Mouse (Mus musculus) NIH3T3 (cell line): Measurements from ENCODE around the gene Cdc6.
A peak's percentile ranks its signal among the peaks of the same experiment; 100 is the strongest.

ENCODE experiments used
- DNase-seq: peaks from one replicate; pipeline ENCODE4 v3.0.0-alpha.2; 2012; ENCODE audit warnings: low read depth

The Cdc6 gene

GRCm38 (mm10) chr11:98943741-98944461 lies 36.3 kb downstream of the Cdc6 start:
- DNase-seq: peak; percentile 73

- no peak for DNase-seq
Measured at GRCm38 (mm10) chr11:98944897-98945604, 37.5 kb downstream of the Cdc6 start.

GRCm38 (mm10) chr11:98945605-98945977 lies 38.0 kb downstream of the Cdc6 start:
- DNase-seq: no peak

- peak; percentile 66 for DNase-seq
Measured at GRCm38 (mm10) chr11:98947969-98948569, 40.5 kb downstream of the Cdc6 start.

GRCm38 (mm10) chr11:98949242-98949957 lies 41.8 kb downstream of the Cdc6 start:
- no peak for DNase-seq

- DNase-seq: no peak
Measured at GRCm38 (mm10) chr11:98949958-98950460, 42.4 kb downstream of the Cdc6 start.

- no peak for DNase-seq
Measured at GRCm38 (mm10) chr11:98950484-98950883, 42.9 kb downstream of the Cdc6 start.

GRCm38 (mm10) chr11:98951026-98951906 lies 43.7 kb downstream of the Cdc6 start:
- peak; percentile 99 for DNase-seq

- no peak for DNase-seq
Measured at GRCm38 (mm10) chr11:98952111-98952510, 44.5 kb downstream of the Cdc6 start.

GRCm38 (mm10) chr11:98952736-98953135 lies 45.1 kb downstream of the Cdc6 start:
- DNase-seq: no peak

GRCm38 (mm10) chr11:98953361-98953760 lies 45.8 kb downstream of the Cdc6 start:
- no peak for DNase-seq

- no peak for DNase-seq
Measured at GRCm38 (mm10) chr11:98953835-98954320, 46.3 kb downstream of the Cdc6 start.

GRCm38 (mm10) chr11:98954373-98954772 lies 46.8 kb downstream of the Cdc6 start:
- peak; percentile 86 for DNase-seq

GRCm38 (mm10) chr11:98954801-98955706 lies 47.5 kb downstream of the Cdc6 start:
- DNase-seq: no peak

GRCm38 (mm10) chr11:98955707-98956235 lies 48.2 kb downstream of the Cdc6 start:
- no peak for DNase-seq

GRCm38 (mm10) chr11:98956340-98956739 lies 48.7 kb downstream of the Cdc6 start:
- DNase-seq: no peak

- peak; percentile 80 for DNase-seq
Measured at GRCm38 (mm10) chr11:98959437-98960312, 52.1 kb downstream of the Cdc6 start.

- DNase-seq: peak; percentile 83
Measured at GRCm38 (mm10) chr11:98960313-98960906, 52.8 kb downstream of the Cdc6 start.
